Mouse (Mus musculus): Measurements from ENCODE around the gene Pcgf5. TPM values are rescaled to one million over a fixed set of nuclear protein-coding genes. Genes with fewer than 3 reads are reported as not detected.
"Not testable (repeated sequence)": the region's sequence is repeated elsewhere in the genome, so short reads cannot be mapped to it uniquely, and the experiment has no call there.

Pcgf5 gene
- polyA plus RNA-seq, 1 experiment from 2014 or later = 8.1 TPM

DNA sequence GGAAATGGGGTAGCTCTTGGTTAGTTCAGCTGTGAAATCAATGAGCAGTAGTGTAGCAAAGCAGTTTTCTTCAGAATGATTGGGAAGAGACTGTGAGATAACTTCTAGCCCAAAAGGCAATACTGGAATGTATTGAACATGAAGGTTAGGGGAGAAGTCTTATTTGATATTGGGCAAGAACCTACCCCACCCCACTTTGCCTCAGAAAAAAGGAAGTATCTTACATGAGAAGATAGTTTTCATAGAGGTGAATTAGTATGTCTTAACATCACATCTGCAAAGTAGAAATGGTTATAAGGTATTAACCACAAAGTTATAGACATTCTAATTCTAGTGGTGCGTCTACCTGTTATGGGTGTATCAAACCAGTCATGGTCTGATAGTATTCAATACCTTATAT lies 81.2 kb downstream of the Pcgf5 start:
- no peaks in the 10 kb centered on the region for H3K4me1 ChIP-seq (ENCODE audit: control insufficient read depth, insufficient read depth, low read length)
- DNase-seq (ENCODE audit: low spot score) (no peak), ATAC-seq (replicated peaks; ENCODE audit: insufficient number of reproducible peaks, low FRiP score, low TSS enrichment, low read depth) (no peak)
- WGBS = 100% methylated on average over 1 of the region's 1 CpGs
- no peak overlapping the region for H3K4me3 ChIP-seq (ENCODE audit: low read depth, low read length)
- no peaks in the 10 kb centered on the region for H3K27me3 ChIP-seq (ENCODE audit: control insufficient read depth, insufficient read depth, low read length)
- H3K9me3 ChIP-seq (replicated peaks; ENCODE audit: control insufficient read depth, low read length) = no peaks in the 10 kb centered on the region
- H3K27ac ChIP-seq (replicated peaks; ENCODE audit: low read depth, low read length) = no peak overlapping the region
- H3K9ac ChIP-seq (replicated peaks; ENCODE audit: low read length) = no peak overlapping the region
- no peaks in the 10 kb centered on the region for H3K36me3 ChIP-seq (replicated peaks; ENCODE audit: control insufficient read depth, insufficient read depth, low read depth, low read length)
- H3K4me2 ChIP-seq (ENCODE audit: low read depth, low read length) = no peak overlapping the region

DNA sequence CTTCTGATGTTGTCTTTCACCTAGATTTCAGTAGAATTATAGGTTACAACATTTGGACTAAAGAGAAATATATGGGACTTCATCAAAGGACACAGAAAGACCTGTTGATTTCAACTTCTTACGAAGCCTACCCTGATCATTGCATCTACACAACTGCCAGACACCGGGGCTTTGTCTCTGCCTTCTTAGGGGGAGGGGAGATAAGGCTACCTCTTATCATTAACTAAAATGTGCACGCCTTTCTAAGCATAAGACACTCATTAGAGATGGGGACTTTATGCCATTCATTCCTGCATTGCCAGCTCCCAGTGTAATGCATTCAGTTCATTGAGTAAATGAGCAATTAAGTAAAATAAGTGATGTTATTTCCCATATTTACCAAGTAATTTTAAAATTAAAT lies 85.1 kb downstream of the Pcgf5 start:
- ATAC-seq (replicated peaks; ENCODE audit: insufficient number of reproducible peaks, low FRiP score, low TSS enrichment, low read depth) = no peak
- no peaks in the 10 kb centered on the region for H3K27me3 ChIP-seq (ENCODE audit: control insufficient read depth, insufficient read depth, low read length)
- no peak overlapping the region for H3K4me2 ChIP-seq (ENCODE audit: low read depth, low read length)
- H3K36me3 ChIP-seq (replicated peaks; ENCODE audit: control insufficient read depth, insufficient read depth, low read depth, low read length) = no peaks in the 10 kb centered on the region
- WGBS = 85% methylated on average over 3 of the region's 3 CpGs
- DNase-seq (ENCODE audit: low spot score) = no peak
- no peak overlapping the region for H3K9ac ChIP-seq (replicated peaks; ENCODE audit: low read length)
- H3K9me3 ChIP-seq (replicated peaks; ENCODE audit: control insufficient read depth, low read length) = no peaks in the 10 kb centered on the region
- H3K27ac ChIP-seq (replicated peaks; ENCODE audit: low read depth, low read length) = no peak overlapping the region
- no peak overlapping the region for H3K4me3 ChIP-seq (ENCODE audit: low read depth, low read length)
- no peaks in the 10 kb centered on the region for H3K4me1 ChIP-seq (ENCODE audit: control insufficient read depth, insufficient read depth, low read length)

DNA sequence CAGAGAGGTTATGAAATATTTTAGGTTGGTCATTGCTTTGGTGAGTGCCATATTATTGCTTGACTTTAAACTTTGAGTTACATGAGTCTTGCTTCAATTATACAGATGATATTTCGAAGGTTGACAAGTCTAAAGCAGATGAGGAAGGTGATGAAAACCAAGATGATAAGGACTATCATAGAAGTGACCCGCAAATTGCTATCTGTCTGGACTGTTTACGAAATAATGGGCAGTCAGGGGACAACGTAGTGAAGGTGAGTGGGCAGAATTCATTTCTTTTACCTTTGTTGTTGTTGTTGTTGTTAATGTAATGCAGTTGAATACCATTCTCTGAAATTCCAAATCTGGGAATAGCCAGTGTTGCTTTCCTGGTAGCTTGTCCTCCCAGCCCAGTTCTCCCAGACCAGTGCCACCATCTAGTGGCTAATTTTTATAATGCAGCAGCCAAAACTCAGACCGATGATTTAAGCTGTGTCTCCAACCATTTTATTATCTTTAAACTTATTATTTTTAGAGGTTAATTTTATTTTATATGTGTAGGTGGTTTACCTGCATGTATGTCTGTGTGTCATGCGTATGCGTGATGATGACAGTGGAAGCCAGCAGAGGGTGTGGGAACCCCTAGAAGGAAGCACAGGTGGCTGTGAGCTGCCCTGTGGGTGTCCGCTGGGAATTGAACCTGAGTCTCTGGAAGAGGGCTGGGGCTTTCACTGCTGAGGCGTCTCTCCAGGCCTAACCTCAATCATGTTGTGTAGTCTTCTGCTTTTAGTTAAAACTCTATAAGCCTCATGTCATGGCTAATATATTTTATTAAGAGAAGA lies 92.0 kb downstream of the Pcgf5 start:
- 56% methylated on average over 9 of the region's 9 CpGs for WGBS
- no peak overlapping the region for H3K4me3 ChIP-seq (ENCODE audit: low read depth, low read length)
- ATAC-seq (replicated peaks; ENCODE audit: insufficient number of reproducible peaks, low FRiP score, low TSS enrichment, low read depth) (no peak), DNase-seq (ENCODE audit: low spot score) (peak; percentile 66)
- no peaks in the 10 kb centered on the region for H3K9me3 ChIP-seq (replicated peaks; ENCODE audit: control insufficient read depth, low read length)
- H3K36me3 ChIP-seq (replicated peaks; ENCODE audit: control insufficient read depth, insufficient read depth, low read depth, low read length) = no peaks in the 10 kb centered on the region
- no peak overlapping the region for H3K27ac ChIP-seq (replicated peaks; ENCODE audit: low read depth, low read length)
- no peaks in the 10 kb centered on the region for H3K27me3 ChIP-seq (ENCODE audit: control insufficient read depth, insufficient read depth, low read length)
- no peak overlapping the region for H3K9ac ChIP-seq (replicated peaks; ENCODE audit: low read length)
- no peak overlapping the region for H3K4me2 ChIP-seq (ENCODE audit: low read depth, low read length)
- H3K4me1 ChIP-seq (ENCODE audit: control insufficient read depth, insufficient read depth, low read length) = no peaks in the 10 kb centered on the region

DNA sequence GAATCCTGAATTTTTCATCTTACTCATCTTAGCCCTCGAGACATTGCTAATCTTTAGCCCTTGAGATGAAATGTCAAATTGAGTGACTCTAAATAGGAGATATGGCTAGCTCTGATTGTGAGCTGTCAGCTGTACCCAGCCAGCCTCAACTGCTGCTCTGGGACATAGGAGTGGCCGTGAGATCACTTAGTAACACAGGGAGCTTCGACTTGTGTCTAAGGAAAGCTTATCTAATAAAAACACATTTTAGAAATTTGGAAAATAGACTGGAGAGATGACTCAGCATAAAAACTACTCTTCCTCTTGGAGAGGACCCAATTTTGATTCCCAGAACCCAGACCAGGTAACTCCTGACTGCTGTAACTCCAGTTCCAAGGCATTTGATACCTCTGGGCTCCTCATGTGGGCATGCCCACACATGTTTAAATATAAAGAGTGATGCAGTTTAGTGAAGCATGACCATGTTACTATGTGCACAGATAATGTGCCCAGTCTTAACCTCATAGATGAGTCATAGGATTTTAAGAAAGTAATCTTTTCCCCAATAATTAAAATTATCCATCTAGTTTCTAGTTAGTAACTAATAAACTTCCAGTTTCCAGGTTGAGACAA lies 103.0 kb downstream of the Pcgf5 start:
- ATAC-seq (replicated peaks; ENCODE audit: insufficient number of reproducible peaks, low FRiP score, low TSS enrichment, low read depth) (no peak), DNase-seq (ENCODE audit: low spot score) (no peak)
- Histone ChIP-seq H3K4me1 (ENCODE audit: control insufficient read depth, insufficient read depth, low read length) (no peaks in the 10 kb centered on the region), H3K4me2 (ENCODE audit: low read depth, low read length) (no peak overlapping the region), H3K36me3 (replicated peaks; ENCODE audit: control insufficient read depth, insufficient read depth, low read depth, low read length) (no peaks in the 10 kb centered on the region), H3K27ac (replicated peaks; ENCODE audit: low read depth, low read length) (no peak overlapping the region), H3K9me3 (replicated peaks; ENCODE audit: control insufficient read depth, low read length) (no peaks in the 10 kb centered on the region), H3K9ac (replicated peaks; ENCODE audit: low read length) (no peak overlapping the region), H3K4me3 (ENCODE audit: low read depth, low read length) (no peak overlapping the region), H3K27me3 (ENCODE audit: control insufficient read depth, insufficient read depth, low read length) (no peaks in the 10 kb centered on the region)
- 86% methylated on average over 3 of the region's 3 CpGs for WGBS

DNA sequence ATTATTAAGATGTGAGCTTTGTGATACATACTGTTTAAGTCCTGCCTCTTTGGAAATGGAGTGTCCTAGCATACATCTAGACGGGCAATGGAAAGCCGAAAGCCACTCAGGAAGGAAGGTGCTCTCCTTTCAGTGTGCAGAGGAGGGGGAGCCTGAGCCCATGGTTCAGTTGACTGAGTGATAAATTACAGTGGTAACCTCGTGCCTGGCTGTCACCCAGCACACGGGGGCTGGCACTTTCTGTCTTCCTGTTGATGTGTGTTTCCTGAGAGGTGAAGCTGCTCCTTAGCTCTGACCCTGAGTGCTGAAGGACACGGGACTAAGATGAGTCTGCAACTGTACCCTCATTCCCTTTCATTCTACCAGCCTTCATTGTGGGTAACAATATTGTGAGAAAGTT lies 103.6 kb downstream of the Pcgf5 start:
- DNase-seq (ENCODE audit: low spot score) = no peak
- Histone ChIP-seq H3K27me3 (ENCODE audit: control insufficient read depth, insufficient read depth, low read length) (no peaks in the 10 kb centered on the region), H3K36me3 (replicated peaks; ENCODE audit: control insufficient read depth, insufficient read depth, low read depth, low read length) (no peaks in the 10 kb centered on the region), H3K4me2 (ENCODE audit: low read depth, low read length) (no peak overlapping the region), H3K4me1 (ENCODE audit: control insufficient read depth, insufficient read depth, low read length) (no peaks in the 10 kb centered on the region), H3K4me3 (ENCODE audit: low read depth, low read length) (no peak overlapping the region), H3K9ac (replicated peaks; ENCODE audit: low read length) (no peak overlapping the region), H3K9me3 (replicated peaks; ENCODE audit: control insufficient read depth, low read length) (no peaks in the 10 kb centered on the region), H3K27ac (replicated peaks; ENCODE audit: low read depth, low read length) (no peak overlapping the region)
- ATAC-seq (replicated peaks; ENCODE audit: insufficient number of reproducible peaks, low FRiP score, low TSS enrichment, low read depth) = no peak
- WGBS = 45% methylated on average over 5 of the region's 5 CpGs

DNA sequence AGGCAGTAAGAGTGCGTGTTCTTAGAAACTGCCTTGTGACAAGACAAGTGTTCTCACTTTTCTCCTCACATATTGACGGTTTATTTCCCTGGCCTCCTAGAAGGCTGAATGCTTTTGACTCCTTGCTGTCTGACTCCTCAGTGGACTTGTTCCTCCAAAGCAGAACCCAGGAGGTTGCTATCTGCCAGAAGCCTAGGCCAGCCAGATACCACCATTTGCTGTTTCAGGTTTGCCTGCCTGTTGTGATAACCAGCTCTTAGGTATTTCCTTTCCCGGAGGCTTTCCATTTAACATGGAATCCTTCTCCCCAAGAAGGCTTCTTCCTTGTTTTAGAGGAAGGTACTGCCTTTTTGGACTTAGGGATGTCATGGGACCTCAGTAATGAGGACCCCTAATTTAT lies 104.1 kb downstream of the Pcgf5 start:
- H3K27ac ChIP-seq (replicated peaks; ENCODE audit: low read depth, low read length); H3K36me3 ChIP-seq (replicated peaks; ENCODE audit: control insufficient read depth, insufficient read depth, low read depth, low read length); H3K4me1 ChIP-seq (ENCODE audit: control insufficient read depth, insufficient read depth, low read length); H3K9me3 ChIP-seq (replicated peaks; ENCODE audit: control insufficient read depth, low read length); H3K4me2 ChIP-seq (ENCODE audit: low read depth, low read length); H3K4me3 ChIP-seq (ENCODE audit: low read depth, low read length); DNase-seq (ENCODE audit: low spot score); H3K27me3 ChIP-seq (ENCODE audit: control insufficient read depth, insufficient read depth, low read length); H3K9ac ChIP-seq (replicated peaks; ENCODE audit: low read length); ATAC-seq (replicated peaks; ENCODE audit: insufficient number of reproducible peaks, low FRiP score, low TSS enrichment, low read depth): not testable (repeated sequence)
- WGBS = 63% methylated on average over 3 of the region's 3 CpGs

DNA sequence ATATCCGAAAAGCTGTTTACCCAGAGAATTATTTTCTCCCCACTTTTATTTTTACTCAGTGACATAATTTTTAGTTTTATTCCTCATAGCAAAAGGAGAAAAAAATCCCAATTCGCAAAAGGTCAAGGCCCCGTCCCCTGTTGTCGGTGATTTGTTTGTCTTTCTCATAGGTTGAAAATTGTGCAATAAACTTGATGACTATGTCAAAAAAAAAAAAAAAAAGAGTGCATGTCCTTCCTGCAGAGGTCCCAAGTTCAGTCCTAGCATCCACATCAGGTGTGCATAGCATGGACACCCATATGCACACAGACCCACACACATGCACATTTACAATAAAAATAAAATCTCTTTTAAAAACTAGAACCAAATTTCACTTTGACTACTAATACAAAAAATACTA lies 105.3 kb downstream of the Pcgf5 start:
- Histone ChIP-seq H3K27ac (replicated peaks; ENCODE audit: low read depth, low read length) (no peak overlapping the region), H3K36me3 (replicated peaks; ENCODE audit: control insufficient read depth, insufficient read depth, low read depth, low read length) (no peaks in the 10 kb centered on the region), H3K4me2 (ENCODE audit: low read depth, low read length) (no peak overlapping the region), H3K4me1 (ENCODE audit: control insufficient read depth, insufficient read depth, low read length) (no peaks in the 10 kb centered on the region), H3K9ac (replicated peaks; ENCODE audit: low read length) (no peak overlapping the region), H3K9me3 (replicated peaks; ENCODE audit: control insufficient read depth, low read length) (no peaks in the 10 kb centered on the region), H3K4me3 (ENCODE audit: low read depth, low read length) (no peak overlapping the region), H3K27me3 (ENCODE audit: control insufficient read depth, insufficient read depth, low read length) (no peaks in the 10 kb centered on the region)
- ATAC-seq (replicated peaks; ENCODE audit: insufficient number of reproducible peaks, low FRiP score, low TSS enrichment, low read depth) = no peak
- 82% methylated on average over 4 of the region's 4 CpGs for WGBS
- no peak for DNase-seq (ENCODE audit: low spot score)

DNA sequence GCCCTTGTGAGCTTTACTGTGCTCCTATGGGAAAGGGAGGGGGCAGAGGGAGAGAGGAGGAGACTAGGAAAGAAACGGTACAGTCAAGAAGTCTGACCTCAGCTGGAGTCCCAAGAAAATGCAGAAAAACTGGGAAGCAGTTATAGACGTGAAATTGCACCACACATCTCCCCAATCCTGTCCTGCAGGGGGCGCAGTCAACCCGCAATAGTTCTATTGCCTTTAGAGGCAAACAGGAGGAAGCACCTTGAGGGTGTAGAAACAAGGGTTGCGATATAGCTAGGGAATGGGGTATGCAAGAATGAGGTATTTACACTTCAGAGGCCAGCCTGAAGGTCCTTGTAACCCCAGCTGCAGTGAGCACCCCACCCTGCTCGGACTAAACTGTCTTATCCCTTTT lies 122.0 kb downstream of the Pcgf5 start:
- H3K4me1 ChIP-seq (ENCODE audit: control insufficient read depth, insufficient read depth, low read length) = no peaks in the 10 kb centered on the region
- 15% methylated on average over 6 of the region's 6 CpGs for WGBS
- no peaks in the 10 kb centered on the region for H3K9me3 ChIP-seq (replicated peaks; ENCODE audit: control insufficient read depth, low read length)
- no peak overlapping the region for H3K4me2 ChIP-seq (ENCODE audit: low read depth, low read length)
- H3K36me3 ChIP-seq (replicated peaks; ENCODE audit: control insufficient read depth, insufficient read depth, low read depth, low read length) = no peaks in the 10 kb centered on the region
- H3K4me3 ChIP-seq (ENCODE audit: low read depth, low read length) = no peak overlapping the region
- no peaks in the 10 kb centered on the region for H3K27me3 ChIP-seq (ENCODE audit: control insufficient read depth, insufficient read depth, low read length)
- ATAC-seq (replicated peaks; ENCODE audit: insufficient number of reproducible peaks, low FRiP score, low TSS enrichment, low read depth) = no peak
- no peak overlapping the region for H3K27ac ChIP-seq (replicated peaks; ENCODE audit: low read depth, low read length)
- DNase-seq (ENCODE audit: low spot score) = peak; percentile 62
- H3K9ac ChIP-seq (replicated peaks; ENCODE audit: low read length) = no peak overlapping the region
